Mouse (Mus musculus): ENCODE results near the gene Zfp704. TPM values are rescaled to one million over a fixed set of nuclear protein-coding genes. Genes with fewer than 3 reads are reported as not detected.

Zfp704 gene
- 0.08 and 0.21 TPM in 2 replicates for polyA plus RNA-seq (2012)

- Histone ChIP-seq H3K4me3 (replicated peaks) (peak within 1 kb of the TSS; percentile 77), H3K36me3 (ENCODE audit: control insufficient read depth) (no peaks in the 10 kb centered on the region), H3K27me3 (ENCODE audit: control insufficient read depth) (peaks cover 48% of the 10 kb centered on the region), H3K4me1 (ENCODE audit: control insufficient read depth) (peaks cover 35% of the 10 kb centered on the region), H3K9me3 (ENCODE audit: control insufficient read depth, low read length) (no peaks in the 10 kb centered on the region)
- TF ChIP-seq TAL1 (IDR thresholded peaks at IDR 0.05; ENCODE audit: low read length) = no peak
- TF ChIP-seq GATA1 (IDR thresholded peaks at IDR 0.05; ENCODE audit: low read length) = no peak
Observed at GRCm38 (mm10) chr3:9609581-9610341, at the start of gene Zfp704. Gene Zfp704 (minus strand): TSS chr3:9610085.

- Histone ChIP-seq H3K9me3 (ENCODE audit: control insufficient read depth, low read length) (no peaks in the 10 kb centered on the region), H3K27me3 (ENCODE audit: control insufficient read depth) (peaks cover 34% of the 10 kb centered on the region), H3K36me3 (ENCODE audit: control insufficient read depth) (no peaks in the 10 kb centered on the region), H3K4me1 (ENCODE audit: control insufficient read depth) (peaks cover 2% of the 10 kb centered on the region; the same call in 1 of the 2 replicates), H3K4me3 (replicated peaks) (no peak overlapping the region)
- TF ChIP-seq TAL1 (IDR thresholded peaks at IDR 0.05; ENCODE audit: low read length) (no peak), GATA1 (IDR thresholded peaks at IDR 0.05; ENCODE audit: low read length) (no peak)
Observed at GRCm38 (mm10) chr3:9633036-9634005, 23.4 kb upstream of the Zfp704 start.

- TF ChIP-seq TAL1 (IDR thresholded peaks at IDR 0.05; ENCODE audit: low read length) (no peak), GATA1 (IDR thresholded peaks at IDR 0.05; ENCODE audit: low read length) (no peak)
- Histone ChIP-seq H3K9me3 (ENCODE audit: control insufficient read depth, low read length) (no peaks in the 10 kb centered on the region), H3K36me3 (ENCODE audit: control insufficient read depth) (no peaks in the 10 kb centered on the region), H3K4me3 (replicated peaks) (no peak overlapping the region), H3K27me3 (ENCODE audit: control insufficient read depth) (peaks cover 37% of the 10 kb centered on the region), H3K4me1 (ENCODE audit: control insufficient read depth) (peaks cover 2% of the 10 kb centered on the region; the same call in 1 of the 2 replicates)
Observed at GRCm38 (mm10) chr3:9629951-9630350, 20.1 kb upstream of the Zfp704 start.

- H3K4me3 ChIP-seq (replicated peaks) = no peak overlapping the region
- peaks cover 2% of the 10 kb centered on the region; the same call in 1 of the 2 replicates for H3K4me1 ChIP-seq (ENCODE audit: control insufficient read depth)
- H3K36me3 ChIP-seq (ENCODE audit: control insufficient read depth) = no peaks in the 10 kb centered on the region
- no peaks in the 10 kb centered on the region for H3K9me3 ChIP-seq (ENCODE audit: control insufficient read depth, low read length)
- peaks cover 37% of the 10 kb centered on the region for H3K27me3 ChIP-seq (ENCODE audit: control insufficient read depth)
- TF ChIP-seq TAL1 (IDR thresholded peaks at IDR 0.05; ENCODE audit: low read length) = no peak
- no peak for TF ChIP-seq GATA1 (IDR thresholded peaks at IDR 0.05; ENCODE audit: low read length)
Observed at GRCm38 (mm10) chr3:9628041-9628440, 18.2 kb upstream of the Zfp704 start.

- H3K4me1 ChIP-seq (ENCODE audit: control insufficient read depth) = peaks cover 2% of the 10 kb centered on the region; the same call in 1 of the 2 replicates
- TF ChIP-seq TAL1 (IDR thresholded peaks at IDR 0.05; ENCODE audit: low read length) = no peak
- no peaks in the 10 kb centered on the region for H3K36me3 ChIP-seq (ENCODE audit: control insufficient read depth)
- H3K9me3 ChIP-seq (ENCODE audit: control insufficient read depth, low read length) = no peaks in the 10 kb centered on the region
- peaks cover 30% of the 10 kb centered on the region for H3K27me3 ChIP-seq (ENCODE audit: control insufficient read depth)
- H3K4me3 ChIP-seq (replicated peaks) = no peak overlapping the region
Observed at GRCm38 (mm10) chr3:9626149-9626548, 16.3 kb upstream of the Zfp704 start.

- TF ChIP-seq TAL1 (IDR thresholded peaks at IDR 0.05; ENCODE audit: low read length) (no peak), GATA1 (IDR thresholded peaks at IDR 0.05; ENCODE audit: low read length) (no peak)
- Histone ChIP-seq H3K36me3 (ENCODE audit: control insufficient read depth) (no peaks in the 10 kb centered on the region), H3K4me3 (replicated peaks) (no peak overlapping the region), H3K4me1 (ENCODE audit: control insufficient read depth) (peaks cover 9% of the 10 kb centered on the region), H3K27me3 (ENCODE audit: control insufficient read depth) (no peaks in the 10 kb centered on the region), H3K9me3 (ENCODE audit: control insufficient read depth, low read length) (no peaks in the 10 kb centered on the region)
Observed at GRCm38 (mm10) chr3:9620611-9621010, 10.7 kb upstream of the Zfp704 start.

GRCm38 (mm10) chr3:9619562-9620275, 9.8 kb upstream of the Zfp704 start:
- Histone ChIP-seq H3K9me3 (ENCODE audit: control insufficient read depth, low read length) (no peaks in the 10 kb centered on the region), H3K36me3 (ENCODE audit: control insufficient read depth) (no peaks in the 10 kb centered on the region), H3K4me1 (ENCODE audit: control insufficient read depth) (peaks cover 13% of the 10 kb centered on the region), H3K4me3 (replicated peaks) (no peak overlapping the region), H3K27me3 (ENCODE audit: control insufficient read depth) (no peaks in the 10 kb centered on the region)
- TF ChIP-seq TAL1 (IDR thresholded peaks at IDR 0.05; ENCODE audit: low read length) (no peak), GATA1 (IDR thresholded peaks at IDR 0.05; ENCODE audit: low read length) (no peak; the same call in 1 of the 2 replicates)

- no peaks in the 10 kb centered on the region for H3K36me3 ChIP-seq (ENCODE audit: control insufficient read depth)
- H3K9me3 ChIP-seq (ENCODE audit: control insufficient read depth, low read length) = no peaks in the 10 kb centered on the region
- TF ChIP-seq TAL1 (IDR thresholded peaks at IDR 0.05; ENCODE audit: low read length) = no peak
- TF ChIP-seq GATA1 (IDR thresholded peaks at IDR 0.05; ENCODE audit: low read length) = no peak
- H3K27me3 ChIP-seq (ENCODE audit: control insufficient read depth) = peaks cover 6% of the 10 kb centered on the region
- peaks cover 26% of the 10 kb centered on the region for H3K4me1 ChIP-seq (ENCODE audit: control insufficient read depth)
- H3K4me3 ChIP-seq (replicated peaks) = no peak overlapping the region
Observed at GRCm38 (mm10) chr3:9617101-9617500, 7.2 kb upstream of the Zfp704 start.
